Mouse (Mus musculus) ES-E14 (cell line): ENCODE measurements around the gene Rsph1. TPM values are rescaled to one million over a fixed set of nuclear protein-coding genes. Genes with fewer than 3 reads are reported as not detected.
A peak's percentile ranks its signal among the peaks of the same experiment; 100 is the strongest.

Experiments
- DNase-seq: peaks from one replicate; pipeline ENCODE4 v3.0.0-alpha.2; 2013; ENCODE audit warnings: low read depth, low spot score
- H3K27ac ChIP-seq: 2 replicates; pipeline ENCODE4 v1.5.1; 2012; ENCODE audit warnings: low read depth, mild to moderate bottlenecking, low read length, moderate library complexity, mixed read lengths; ENCODE audit not compliant: poor library complexity, insufficient read depth, severe bottlenecking
- H3K36me3 ChIP-seq: 2 replicates; pipeline ENCODE4 v1.6.1; 2012; ENCODE audit warnings: mild to moderate bottlenecking, low read length, moderate library complexity, mixed read lengths; ENCODE audit not compliant: control insufficient read depth, poor library complexity, insufficient read depth, severe bottlenecking
- H3K4me1 ChIP-seq, 2 experiments: fragments of 150-350 bp in 1 of 2; sonication (generic) in 1 of 2; 2 replicates each; pipeline ENCODE4 v1.6.1; 2012; ENCODE audit warnings: low read length in 2 of 2, mild to moderate bottlenecking in 1 of 2, mixed read lengths in 1 of 2; ENCODE audit not compliant: control insufficient read depth in 2 of 2, insufficient read depth in 2 of 2, poor library complexity in 1 of 2
- H3K4me3 ChIP-seq, 2 experiments: fragments of 150-350 bp in 1 of 2; sonication (generic) in 1 of 2; 2 replicates each; pipeline ENCODE4 v1.5.1; 2012; ENCODE audit warnings: low read length in 2 of 2, low read depth in 1 of 2, mild to moderate bottlenecking in 1 of 2, mixed read lengths in 1 of 2; ENCODE audit not compliant: insufficient read depth in 1 of 2, poor library complexity in 1 of 2, severe bottlenecking in 1 of 2
- H3K9ac ChIP-seq: 2 replicates; pipeline ENCODE4 v1.6.1; 2012; ENCODE audit warnings: low read depth, mild to moderate bottlenecking, low read length, mixed read lengths; ENCODE audit not compliant: poor library complexity, insufficient read depth, severe bottlenecking
- H3K9me3 ChIP-seq: fragments of 150-350 bp; sonication (generic); 2 replicates; pipeline ENCODE4 v1.6.1; 2012; ENCODE audit warnings: low read depth, mild to moderate bottlenecking, low read length; ENCODE audit not compliant: control insufficient read depth, insufficient read depth
- CHD2 ChIP-seq: IDR thresholded peaks from 2 replicates; pipeline ENCODE4 v1.6.1; 2014; ENCODE audit warnings: mild to moderate bottlenecking, low read depth, low read length, inconsistent platforms
- HCFC1 ChIP-seq: IDR thresholded peaks from 2 replicates; pipeline ENCODE4 v1.6.1; 2012; ENCODE audit warnings: low read length, inconsistent platforms, borderline replicate concordance; ENCODE audit not compliant: insufficient read depth
- MAFK ChIP-seq: IDR thresholded peaks from 2 replicates; pipeline ENCODE4 v1.6.1; 2014; ENCODE audit warnings: mild to moderate bottlenecking, low read depth, low read length, inconsistent platforms; ENCODE audit not compliant: insufficient read depth
- ZC3H11A ChIP-seq: IDR thresholded peaks from 2 replicates; pipeline ENCODE4 v1.6.1; 2012; ENCODE audit warnings: low read depth, mild to moderate bottlenecking, inconsistent platforms, low read length, borderline replicate concordance
- ZNF384 ChIP-seq: IDR thresholded peaks from 2 replicates; pipeline ENCODE4 v1.6.1; 2012; ENCODE audit warnings: low read depth, low read length, inconsistent platforms
- in situ Hi-C, 2 experiments: fragments of 600-800 bp; cut with MboI; formaldehyde crosslinking; loops; one replicate each; pipeline ENCODE4 v1.15.1; 2025; ENCODE audit warnings: low sequenced_read_pairs in 2 of 2, inconsistent platforms in 1 of 2; ENCODE audit not compliant: unreplicated experiment in 2 of 2
- total RNA-seq: library from RNA; depleted of rRNA; stranded (reverse); fragments of 300-350 nt; gene quantifications from 2 replicates; pipeline ENCODE4 v1.2.3, GENCODE M21; 2012

Rsph1 gene
- total RNA-seq, 1 experiment, result 1.9 TPM

GRCm38 (mm10) chr17:31238234-31239020, 38.8 kb downstream of the Rsph1 start:
- Histone ChIP-seq H3K36me3 (peaks cover 22% of the 10 kb centered on the region), H3K9ac (no peak overlapping the region), H3K27ac (no peak overlapping the region), H3K9me3 (no peaks in the 10 kb centered on the region), H3K4me1 (no peaks in the 10 kb centered on the region), H3K4me3 (no peak overlapping the region)
- DNase-seq, result no peak
- TF ChIP-seq MAFK, result no peak
- TF ChIP-seq ZNF384, result no peak
- no peak for TF ChIP-seq ZC3H11A
- no peak for TF ChIP-seq HCFC1
- no peak for TF ChIP-seq CHD2
- in situ Hi-C loops, result no loop called here

- no peak for DNase-seq
- Histone ChIP-seq H3K4me3 (no peak overlapping the region), H3K9me3 (no peaks in the 10 kb centered on the region), H3K4me1 (no peaks in the 10 kb centered on the region), H3K9ac (no peak overlapping the region), H3K36me3 (peaks cover 21% of the 10 kb centered on the region; the same call in 1 of the 2 replicates), H3K27ac (no peak overlapping the region)
- TF ChIP-seq ZC3H11A, result no peak
- no peak for TF ChIP-seq ZNF384
- TF ChIP-seq MAFK, result no peak
- TF ChIP-seq CHD2, result no peak
- TF ChIP-seq HCFC1, result no peak
- in situ Hi-C loops, result no loop called here
Measured at GRCm38 (mm10) chr17:31235915-31236314, 41.3 kb downstream of the Rsph1 start.

GRCm38 (mm10) chr17:31232251-31233010, 44.8 kb downstream of the Rsph1 start:
- H3K9me3 ChIP-seq, result no peaks in the 10 kb centered on the region
- H3K36me3 ChIP-seq, result peaks cover 9% of the 10 kb centered on the region; the same call in 1 of the 2 replicates
- no peak overlapping the region for H3K27ac ChIP-seq
- in situ Hi-C loops, result no loop called here
- H3K9ac ChIP-seq, result no peak overlapping the region
- H3K4me3 ChIP-seq, result no peak overlapping the region
- DNase-seq, result peak; percentile 51
- no peak for TF ChIP-seq ZNF384
- no peak for TF ChIP-seq CHD2
- no peak for TF ChIP-seq HCFC1
- no peak for TF ChIP-seq ZC3H11A
- no peak for TF ChIP-seq MAFK
- H3K4me1 ChIP-seq, result no peaks in the 10 kb centered on the region

GRCm38 (mm10) chr17:31231780-31232179, 45.4 kb downstream of the Rsph1 start:
- Histone ChIP-seq H3K4me3 (no peak overlapping the region), H3K27ac (no peak overlapping the region), H3K9me3 (no peaks in the 10 kb centered on the region), H3K36me3 (peaks cover 9% of the 10 kb centered on the region; the same call in 1 of the 2 replicates), H3K4me1 (no peaks in the 10 kb centered on the region), H3K9ac (no peak overlapping the region)
- TF ChIP-seq ZC3H11A (no peak), HCFC1 (no peak), MAFK (no peak), ZNF384 (no peak), CHD2 (no peak)
- no peak for DNase-seq
- in situ Hi-C loops, result no loop called here
